Mouse (Mus musculus): ENCODE results near the gene Zmiz1. TPM values are rescaled to one million over a fixed set of nuclear protein-coding genes. Genes with fewer than 3 reads are reported as not detected.

Gene Zmiz1
- total and polyA plus RNA-seq, 2 experiments from 2014 or later: 50.6 to 135 TPM

DNA sequence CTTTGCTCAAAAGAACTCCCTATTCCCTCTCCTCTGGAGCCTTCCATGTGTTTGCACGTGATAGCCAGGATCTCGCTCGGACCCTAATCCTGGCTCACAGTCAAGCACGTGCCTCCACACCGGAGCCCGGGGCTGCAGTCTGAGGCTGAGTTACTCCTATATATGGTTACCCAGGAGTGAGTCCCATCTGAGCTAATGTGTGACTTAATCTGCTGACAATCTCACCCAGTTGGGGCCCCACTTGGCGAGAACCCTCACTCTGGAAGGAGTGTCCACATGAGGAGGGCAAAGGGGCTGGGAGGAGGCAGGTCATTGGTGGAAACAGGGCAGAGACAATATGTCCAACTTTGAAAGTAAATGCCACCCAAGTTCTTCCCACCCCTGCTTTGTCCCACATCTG lies 252.2 kb downstream of the Zmiz1 start:
- Histone ChIP-seq H3K27ac (no peak overlapping the region), H3K27me3 (ENCODE audit: insufficient read depth, low read length) (no peaks in the 10 kb centered on the region), H3K4me1 (ENCODE audit: insufficient read depth, low read length) (no peaks in the 10 kb centered on the region), H3K9me3 (ENCODE audit: low read length) (no peaks in the 10 kb centered on the region), H3K4me3 (ENCODE audit: low read length) (no peak overlapping the region), H3K36me3 (ENCODE audit: insufficient read depth, low read length) (no peaks in the 10 kb centered on the region), H3K4me2 (ENCODE audit: low read depth, low read length) (no peak overlapping the region), H3K9ac (replicated peaks; ENCODE audit: low read length) (no peak overlapping the region)
- DNase-seq (ENCODE audit: low spot score) (no peak), ATAC-seq (no peak)
- 60% methylated on average over 7 of the region's 7 CpGs for WGBS
- TF ChIP-seq CTCF (IDR thresholded peaks at IDR 0.05; ENCODE audit: low read depth): no peak

DNA sequence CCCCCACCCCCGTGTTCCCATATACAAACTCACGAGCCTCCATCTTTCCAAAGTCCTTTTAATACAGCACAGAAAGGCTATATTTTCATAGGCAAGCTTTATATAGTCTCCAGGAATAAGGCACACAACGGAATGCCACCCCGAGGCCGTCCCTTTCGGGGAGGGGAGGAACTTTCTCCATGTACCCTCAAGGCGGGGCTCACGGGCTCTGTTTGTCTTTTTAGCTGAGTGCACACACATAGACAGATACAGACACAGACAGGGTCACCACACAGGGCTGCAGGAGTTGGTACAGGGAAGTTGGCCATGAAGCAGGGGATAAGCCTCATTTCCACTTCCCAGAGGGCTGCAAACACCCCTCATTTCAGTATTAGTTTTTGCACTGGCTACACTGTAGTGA lies 252.6 kb downstream of the Zmiz1 start:
- Histone ChIP-seq H3K9me3 (ENCODE audit: low read length) (no peaks in the 10 kb centered on the region), H3K27ac (no peak overlapping the region), H3K27me3 (ENCODE audit: insufficient read depth, low read length) (no peaks in the 10 kb centered on the region), H3K9ac (replicated peaks; ENCODE audit: low read length) (no peak overlapping the region), H3K4me1 (ENCODE audit: insufficient read depth, low read length) (no peaks in the 10 kb centered on the region), H3K4me2 (ENCODE audit: low read depth, low read length) (no peak overlapping the region), H3K36me3 (ENCODE audit: insufficient read depth, low read length) (no peaks in the 10 kb centered on the region), H3K4me3 (ENCODE audit: low read length) (no peak overlapping the region)
- 70% methylated on average over 8 of the region's 8 CpGs for WGBS
- DNase-seq (ENCODE audit: low spot score) (no peak), ATAC-seq (no peak)
- no peak for TF ChIP-seq CTCF (IDR thresholded peaks at IDR 0.05; ENCODE audit: low read depth)

DNA sequence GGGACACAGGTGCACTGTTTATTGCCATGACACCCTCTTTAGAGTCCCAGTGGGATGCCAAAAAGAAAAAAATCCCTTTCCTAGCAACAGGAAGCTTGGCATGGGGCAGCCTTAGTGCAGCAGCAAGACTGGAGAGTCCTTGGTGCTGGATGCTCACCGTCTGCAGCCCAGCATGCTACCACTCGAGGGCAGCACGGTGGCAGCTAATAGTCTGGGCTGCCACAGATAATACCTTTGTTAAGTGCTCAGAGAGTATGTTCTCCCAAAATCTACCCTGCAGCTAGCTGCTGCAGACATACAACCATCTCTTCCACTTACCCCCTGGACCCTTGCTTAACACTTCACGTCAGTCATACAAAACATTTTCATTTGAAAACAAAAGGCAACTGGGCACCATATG lies 254.5 kb downstream of the Zmiz1 start:
- WGBS: 13% methylated on average over 4 of the region's 4 CpGs

More for the DNA sequence above, 254.5 kb downstream of the Zmiz1 start:
- ATAC-seq (no peak), DNase-seq (ENCODE audit: low spot score) (peak; percentile 67)
- H3K36me3 ChIP-seq (ENCODE audit: insufficient read depth, low read length): no peaks in the 10 kb centered on the region
- 0 out of 2 replicates have a peak, but pooled peaks cover 6% of the 10 kb centered on the region for H3K4me1 ChIP-seq (ENCODE audit: insufficient read depth, low read length)
- no peak overlapping the region for H3K4me3 ChIP-seq (ENCODE audit: low read length)
- peak; percentile 75 for TF ChIP-seq CTCF (IDR thresholded peaks at IDR 0.05; ENCODE audit: low read depth)
- no peak overlapping the region for H3K9ac ChIP-seq (replicated peaks; ENCODE audit: low read length)
- no peak overlapping the region for H3K27ac ChIP-seq
- H3K4me2 ChIP-seq (ENCODE audit: low read depth, low read length): no peak overlapping the region
- H3K9me3 ChIP-seq (ENCODE audit: low read length): no peaks in the 10 kb centered on the region
- H3K27me3 ChIP-seq (ENCODE audit: insufficient read depth, low read length): no peaks in the 10 kb centered on the region

Small RNA genes lying within 50 kb of the gene (microRNA-seq; reads per million reads assigned to microRNA genes)
- gene Mir3075: 2.1 to 5.3 reads per million in 2 experiments

Other genes with a start within 250 kb of the Zmiz1 start
- gene Ppif, start 235.0 kb downstream of the Zmiz1 start, total RNA-seq (2014; rRNA removed): 55.3 and 55.4 TPM in 2 replicates
- 46.1 and 46.7 TPM in 2 replicates for gene Ppif, start 235.0 kb downstream of the Zmiz1 start, polyA plus RNA-seq (2015; fragmentation: Nextera tagmentation; extraction: Ambion mirVana)